Mouse (Mus musculus) embryonic facial prominence, embryonic 14.5 days (tissue): Measurements from ENCODE around the gene Cdkn1b. TPM values are rescaled to one million over a fixed set of nuclear protein-coding genes. Genes with fewer than 3 reads are reported as not detected.
A peak's percentile ranks its signal among the peaks of the same experiment; 100 is the strongest.

Experiments used
- ATAC-seq: fragments of 200-750 bp; cut with Nextera tagmentation; 2 replicates; pipeline ENCODE4 v1.8.0; 2017; ENCODE audit warnings: low read depth, moderate number of reproducible peaks, moderate TSS enrichment
- DNase-seq: peaks from one replicate; pipeline ENCODE4 v3.0.0-alpha.2; 2015; ENCODE audit warnings: low spot score
- H3K27ac ChIP-seq: fragments of 300-500 bp; sonication (generic); replicated peaks from 2 replicates; pipeline ENCODE4 v1.5.1; 2014; ENCODE audit warnings: low read depth, mild to moderate bottlenecking, low read length, moderate library complexity
- H3K27me3 ChIP-seq: fragments of 300-500 bp; sonication (generic); replicated peaks from 2 replicates; pipeline ENCODE4 v1.6.1; 2014; ENCODE audit warnings: low read length; ENCODE audit not compliant: control insufficient read depth, insufficient read depth
- H3K36me3 ChIP-seq: fragments of 300-500 bp; sonication (generic); 2 replicates; pipeline ENCODE4 v1.6.1; 2014; ENCODE audit warnings: low read length, mixed read lengths; ENCODE audit not compliant: control insufficient read depth, insufficient read depth
- H3K4me1 ChIP-seq: fragments of 300-500 bp; sonication (generic); 2 replicates; pipeline ENCODE4 v1.6.1; 2014; ENCODE audit warnings: antibody characterized with exemption, low read length; ENCODE audit not compliant: control insufficient read depth, insufficient read depth
- H3K4me2 ChIP-seq: fragments of 300-500 bp; sonication (generic); 2 replicates; pipeline ENCODE4 v1.6.1; 2014; ENCODE audit warnings: low read depth, mild to moderate bottlenecking, low read length, moderate library complexity, mixed read lengths
- H3K4me3 ChIP-seq: fragments of 300-500 bp; sonication (generic); 2 replicates; pipeline ENCODE4 v1.5.1; 2014; ENCODE audit warnings: low read depth, mild to moderate bottlenecking, low read length
- H3K9ac ChIP-seq: fragments of 300-500 bp; sonication (generic); 2 replicates; pipeline ENCODE4 v1.6.1; 2014; ENCODE audit warnings: low read depth, mild to moderate bottlenecking, low read length, moderate library complexity, mixed read lengths
- H3K9me3 ChIP-seq: fragments of 300-500 bp; sonication (generic); 2 replicates; pipeline ENCODE4 v1.6.1; 2016; ENCODE audit warnings: low read length; ENCODE audit not compliant: control insufficient read depth
- WGBS: fragments of 180-500 bp; shearing (Covaris S2); extraction: QIAGEN DNeasy Blood & Tissue Kit; methylation state at CpG from one replicate; pipeline ENCODE4 v1.1.7; 2014; 5-methylcytosine and 5-hydroxymethylcytosine counted together
- polyA plus RNA-seq: library from polyadenylated mRNA; unstranded; fragments of >200 nt; fragmentation: Nextera tagmentation; extraction: Ambion mirVana; gene quantifications from 2 replicates; pipeline ENCODE4 v1.2.1, GENCODE M21; 2014

The Cdkn1b gene
- polyA plus RNA-seq, 1 experiment from 2014 or later: 17.6 TPM

DNA sequence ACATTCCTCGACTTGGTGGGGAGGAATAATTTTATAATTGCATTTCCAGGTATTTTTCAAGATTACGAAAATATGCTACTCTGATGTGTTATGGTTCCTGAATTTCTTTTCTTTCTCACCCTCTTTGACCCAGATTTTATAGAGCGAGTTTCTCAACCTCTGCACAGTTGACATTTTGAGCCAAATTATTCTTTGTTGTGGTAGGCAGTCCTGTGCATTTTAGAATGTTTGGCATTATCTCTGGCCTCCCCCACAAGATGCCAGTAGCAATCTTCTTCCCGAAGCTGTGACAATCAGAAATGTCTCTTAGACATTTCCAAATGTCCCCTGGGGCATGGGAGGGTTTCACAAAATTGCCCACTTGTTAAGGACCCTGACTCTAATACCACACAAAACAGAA is 3.5 kb downstream of the Cdkn1b start:
- H3K9ac ChIP-seq: no peak overlapping the region; the same call in 1 of the 2 replicates
- H3K27ac ChIP-seq: no peak overlapping the region
- no peaks in the 10 kb centered on the region for H3K9me3 ChIP-seq
- 64% methylated on average over 4 of the region's 4 CpGs for WGBS
- ATAC-seq (no peak), DNase-seq (no peak)
- H3K4me1 ChIP-seq: peaks cover 25% of the 10 kb centered on the region
- peaks cover 5% of the 10 kb centered on the region; the same call in 1 of the 2 replicates for H3K36me3 ChIP-seq
- H3K4me2 ChIP-seq: peak overlapping the region; percentile 92
- peak overlapping the region; percentile 13 for H3K4me3 ChIP-seq
- H3K27me3 ChIP-seq: no peaks in the 10 kb centered on the region

DNA sequence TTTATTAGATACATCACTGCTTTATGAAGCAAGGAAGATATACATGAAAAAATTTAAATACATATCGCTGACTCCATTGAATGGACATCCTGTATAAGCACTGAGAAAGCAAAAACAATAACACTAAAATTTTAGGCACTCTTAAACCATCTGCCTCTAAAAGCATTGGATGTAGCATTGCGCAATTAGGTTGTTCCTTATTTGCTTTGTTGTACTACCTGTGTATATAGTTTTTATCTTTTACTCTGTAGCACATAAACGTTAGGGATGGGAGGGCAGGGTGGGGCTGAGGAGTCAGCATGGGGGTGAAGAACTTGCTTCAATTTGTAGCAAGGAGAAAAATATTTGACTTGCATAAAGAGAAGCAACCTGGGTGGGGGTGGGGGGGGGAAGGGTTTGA is 4.1 kb downstream of the Cdkn1b start:
- Histone ChIP-seq H3K4me2 (no peak overlapping the region), H3K27me3 (no peaks in the 10 kb centered on the region), H3K9me3 (no peaks in the 10 kb centered on the region), H3K4me3 (no peak overlapping the region), H3K36me3 (peaks cover 5% of the 10 kb centered on the region; the same call in 1 of the 2 replicates), H3K27ac (no peak overlapping the region), H3K4me1 (peaks cover 25% of the 10 kb centered on the region), H3K9ac (no peak overlapping the region; the same call in 1 of the 2 replicates)
- DNase-seq (no peak), ATAC-seq (no peak)
- WGBS: 70% methylated on average over 3 of the region's 3 CpGs

DNA sequence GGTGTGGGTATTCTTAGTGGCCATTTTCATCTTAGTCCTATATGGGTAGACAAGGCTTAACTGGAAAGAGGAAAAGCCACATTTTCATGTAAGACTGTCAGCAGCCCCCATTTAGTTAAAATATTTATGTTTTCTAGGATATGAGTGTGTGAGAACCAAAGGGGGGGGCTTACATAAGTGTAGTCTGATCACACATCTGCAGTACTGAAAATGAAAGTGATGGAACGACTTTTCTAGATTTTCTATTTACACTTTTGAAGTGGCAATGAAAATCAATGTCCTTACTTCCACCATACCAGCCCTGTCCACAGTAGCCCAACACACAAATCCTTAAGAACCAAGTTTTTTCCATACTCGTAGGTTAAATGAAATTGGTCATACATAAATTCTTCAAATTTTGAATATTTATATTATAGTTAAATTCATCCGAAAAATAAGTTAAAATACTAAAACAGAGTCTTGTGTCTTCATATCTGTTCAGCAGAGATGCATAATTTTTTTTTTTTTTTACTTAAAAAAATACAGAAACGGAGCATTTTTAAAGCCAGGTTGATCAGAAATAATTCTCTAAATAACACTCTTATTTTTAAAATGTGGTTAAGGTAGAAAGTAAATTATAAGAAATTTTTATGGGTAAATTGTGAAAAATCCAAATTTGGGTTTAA is 5.6 kb downstream of the Cdkn1b start:
- Histone ChIP-seq H3K4me3 (no peak overlapping the region), H3K27me3 (no peaks in the 10 kb centered on the region), H3K27ac (no peak overlapping the region), H3K36me3 (peaks cover 5% of the 10 kb centered on the region; the same call in 1 of the 2 replicates), H3K4me2 (no peak overlapping the region), H3K9ac (no peak overlapping the region), H3K4me1 (peaks cover 25% of the 10 kb centered on the region), H3K9me3 (no peaks in the 10 kb centered on the region)
- ATAC-seq: no peak
- no peak for DNase-seq
- 77% methylated on average over 4 of the region's 4 CpGs for WGBS

DNA sequence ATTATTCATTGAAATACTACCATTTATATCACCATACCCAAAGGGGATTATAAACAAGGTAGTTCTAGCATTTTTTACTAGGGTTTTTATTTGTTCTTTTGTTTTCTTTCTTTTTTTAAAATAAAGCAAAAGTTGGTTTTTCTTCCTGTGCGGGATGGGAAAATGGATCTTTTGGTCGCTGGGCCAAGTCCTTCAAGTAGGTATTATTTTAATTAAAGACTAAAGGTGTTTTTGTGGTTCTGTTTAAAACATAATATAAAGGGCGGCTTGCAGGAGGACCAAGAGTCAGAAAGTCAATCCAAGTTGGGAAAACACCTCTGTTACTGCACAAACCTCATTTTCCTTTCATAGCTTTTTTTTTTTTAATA is 6.1 kb downstream of the Cdkn1b start:
- H3K4me1 ChIP-seq: peaks cover 25% of the 10 kb centered on the region
- H3K27ac ChIP-seq: peak overlapping the region; percentile 99
- DNase-seq (no peak), ATAC-seq (no peak)
- no peaks in the 10 kb centered on the region for H3K9me3 ChIP-seq
- H3K4me2 ChIP-seq: peak overlapping the region; percentile 94
- H3K27me3 ChIP-seq: no peaks in the 10 kb centered on the region
- WGBS: 42% methylated on average over 3 of the region's 3 CpGs
- H3K9ac ChIP-seq: peak overlapping the region; percentile 87
- H3K36me3 ChIP-seq: peaks cover 5% of the 10 kb centered on the region; the same call in 1 of the 2 replicates
- peak overlapping the region; percentile 61 for H3K4me3 ChIP-seq

DNA sequence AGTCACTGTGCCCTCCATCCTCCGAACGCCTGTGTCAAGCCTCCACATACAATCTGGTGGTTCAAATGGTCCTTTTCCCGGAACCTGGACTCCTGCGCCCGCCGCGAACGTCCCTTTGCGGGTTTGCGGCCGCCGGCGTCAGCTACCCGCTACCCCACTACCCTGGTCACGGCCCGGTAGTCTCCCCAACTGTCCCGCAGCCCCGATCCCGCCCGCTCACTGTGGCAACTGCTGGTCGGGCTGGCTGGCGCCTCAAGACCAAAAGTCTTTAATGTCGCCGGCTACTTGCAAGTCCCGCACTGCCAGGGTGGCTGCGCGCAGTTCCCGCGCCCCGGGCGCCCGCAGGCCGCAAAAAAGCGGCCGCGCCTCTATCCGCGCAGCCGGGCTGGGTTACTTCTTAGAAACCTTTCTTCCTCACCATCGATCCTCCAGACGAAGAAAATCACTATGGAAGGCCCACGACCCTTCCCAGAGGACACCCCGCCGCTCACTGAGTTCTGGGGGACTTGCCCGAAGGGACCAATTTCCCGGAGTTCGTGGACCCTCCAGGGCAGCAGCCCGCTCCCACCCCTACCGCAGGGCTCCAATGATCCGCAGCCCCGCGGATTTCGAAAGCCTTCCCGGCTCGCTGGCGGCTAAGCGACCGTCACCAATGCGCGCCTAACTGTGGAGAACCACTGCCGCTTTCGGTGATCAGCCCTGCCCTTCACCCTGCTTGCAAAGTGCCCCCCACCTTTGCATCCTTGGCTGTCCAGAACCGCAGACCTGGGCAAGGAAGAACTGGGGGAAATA is 6.8 kb downstream of the Cdkn1b start:
- peaks cover 22% of the 10 kb centered on the region for H3K4me1 ChIP-seq
- H3K4me2 ChIP-seq: peak overlapping the region; percentile 94
- DNase-seq (peak; percentile 71), ATAC-seq (peak; percentile 16; the same call in 1 of the 2 replicates)
- H3K27ac ChIP-seq: peak overlapping the region; percentile 99
- no peaks in the 10 kb centered on the region for H3K27me3 ChIP-seq
- peak overlapping the region; percentile 87 for H3K9ac ChIP-seq
- no peaks in the 10 kb centered on the region for H3K9me3 ChIP-seq
- peaks cover 5% of the 10 kb centered on the region; the same call in 1 of the 2 replicates for H3K36me3 ChIP-seq
- peak overlapping the region; percentile 61 for H3K4me3 ChIP-seq
- under 1% methylated on average over 61 of the region's 63 CpGs for WGBS

DNA sequence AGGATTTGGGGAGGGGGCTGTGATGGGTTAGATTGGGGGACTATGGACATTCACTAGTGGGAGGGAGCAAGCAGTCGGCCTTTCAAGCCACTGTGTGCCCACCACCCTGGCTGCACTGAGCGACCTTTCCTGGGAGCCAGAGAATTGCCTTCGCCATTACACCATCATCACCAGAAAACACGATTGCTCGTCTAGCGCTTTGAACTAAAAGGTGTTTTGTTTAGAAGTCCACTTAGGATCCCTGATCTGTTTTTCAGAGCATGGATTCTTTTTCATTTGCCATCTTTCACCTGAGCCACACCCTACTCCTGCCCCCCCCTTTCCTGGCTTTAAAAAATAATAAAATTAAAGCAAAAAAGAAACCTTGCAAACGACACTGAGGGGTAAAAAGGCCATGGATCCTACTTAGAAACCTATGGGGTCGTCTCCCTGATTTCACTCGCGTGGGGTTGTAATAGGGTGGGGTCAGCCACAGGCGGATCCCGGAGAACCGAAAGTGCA is 7.4 kb downstream of the Cdkn1b start:
- no peak for ATAC-seq
- Histone ChIP-seq H3K4me1 (peaks cover 16% of the 10 kb centered on the region), H3K27me3 (no peaks in the 10 kb centered on the region), H3K4me3 (peak overlapping the region; percentile 61), H3K36me3 (peaks cover 5% of the 10 kb centered on the region; the same call in 1 of the 2 replicates), H3K9ac (peak overlapping the region; percentile 87), H3K4me2 (peak overlapping the region; percentile 94), H3K9me3 (no peaks in the 10 kb centered on the region), H3K27ac (peak overlapping the region; percentile 99)
- WGBS: under 1% methylated on average over 13 of the region's 13 CpGs
- no peak for DNase-seq

DNA sequence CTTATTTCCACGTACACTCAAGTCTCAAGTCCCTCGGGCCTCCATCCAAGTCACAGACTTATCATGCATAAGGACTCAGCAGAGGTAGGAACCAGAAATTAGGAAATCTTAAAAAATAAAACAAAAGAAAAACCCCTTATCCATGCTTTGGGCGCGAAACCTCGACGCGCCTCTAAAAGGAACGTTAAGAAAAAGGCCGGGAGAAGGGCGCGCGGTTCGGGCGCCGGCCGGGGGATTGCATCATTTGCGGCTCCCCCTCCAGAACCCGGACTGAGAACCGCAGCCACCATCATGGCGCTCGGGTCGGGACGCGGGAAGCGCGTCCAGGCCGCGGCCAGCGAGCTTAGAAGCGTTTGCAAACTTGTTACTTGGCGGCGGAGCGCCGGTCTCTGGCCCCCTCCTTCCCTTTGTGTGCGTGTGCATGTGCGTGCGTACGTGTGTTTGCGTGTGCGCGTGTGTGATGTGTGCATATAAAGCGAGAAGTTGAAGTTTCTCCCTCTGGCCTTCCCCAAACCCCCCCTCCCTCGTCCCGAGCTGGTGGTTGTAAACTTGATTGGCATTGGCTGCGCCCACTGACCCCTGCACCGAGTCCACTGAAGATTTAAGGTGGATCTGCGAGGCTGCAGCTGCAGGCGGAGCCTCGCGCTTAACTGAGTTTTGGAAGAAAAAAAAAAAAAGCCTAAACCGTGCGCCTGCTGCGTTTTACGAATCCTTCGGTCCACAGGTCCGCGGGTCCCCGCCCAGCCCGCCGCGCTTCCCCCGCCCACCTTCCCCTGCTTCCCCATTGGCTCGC is 8.1 kb downstream of the Cdkn1b start:
- peaks cover 5% of the 10 kb centered on the region; the same call in 1 of the 2 replicates for H3K36me3 ChIP-seq
- H3K4me1 ChIP-seq: peaks cover 12% of the 10 kb centered on the region
- H3K9ac ChIP-seq: peak overlapping the region; percentile 87
- H3K4me3 ChIP-seq: peak overlapping the region; percentile 61
- ATAC-seq: peak; percentile 94
- no peaks in the 10 kb centered on the region for H3K9me3 ChIP-seq
- DNase-seq: peak; percentile 98
- H3K27ac ChIP-seq: peak overlapping the region; percentile 99
- under 1% methylated on average over 60 of the region's 63 CpGs for WGBS
- no peaks in the 10 kb centered on the region for H3K27me3 ChIP-seq
- peak overlapping the region; percentile 94 for H3K4me2 ChIP-seq

DNA sequence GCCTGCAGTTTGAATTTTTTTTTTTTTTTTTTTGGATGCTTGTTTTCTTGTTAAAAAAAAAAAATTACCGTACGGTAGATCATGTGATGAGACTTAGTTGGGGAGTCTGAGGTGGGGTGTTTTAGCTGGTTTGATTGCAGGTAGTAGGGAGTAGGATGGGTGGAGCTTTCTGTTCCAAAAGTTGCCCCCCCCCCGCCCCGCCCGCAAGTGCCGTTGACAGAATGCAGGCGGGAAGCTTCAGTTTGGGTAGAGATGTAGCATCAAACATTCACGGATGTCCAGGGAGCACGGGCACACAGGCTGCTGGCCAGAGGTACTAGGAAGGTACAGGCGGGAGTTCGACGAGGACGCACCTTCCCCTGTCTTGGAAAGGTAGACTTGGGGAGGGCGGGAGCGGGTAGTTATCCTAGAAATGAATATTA is 8.7 kb downstream of the Cdkn1b start:
- ATAC-seq (peak; percentile 31), DNase-seq (no peak)
- peaks cover 7% of the 10 kb centered on the region for H3K4me1 ChIP-seq
- peaks cover 1% of the 10 kb centered on the region; the same call in 1 of the 2 replicates for H3K36me3 ChIP-seq
- no peaks in the 10 kb centered on the region for H3K9me3 ChIP-seq
- H3K9ac ChIP-seq: peak overlapping the region; percentile 87
- peak overlapping the region; percentile 61 for H3K4me3 ChIP-seq
- WGBS: under 1% methylated on average over 15 of the region's 15 CpGs
- H3K4me2 ChIP-seq: peak overlapping the region; percentile 94
- H3K27ac ChIP-seq: peak overlapping the region; percentile 99
- H3K27me3 ChIP-seq: no peaks in the 10 kb centered on the region
